Mouse (Mus musculus) liver, embryonic 14.5 days (tissue): ENCODE measurements around the gene Acvr1.

Source experiments
- CTCF ChIP-seq: IDR thresholded peaks from 2 replicates; pipeline ENCODE4 v1.5.1; 2016; ENCODE audit warnings: antibody characterized with exemption, low read depth, control low read depth
- EP300 ChIP-seq: IDR thresholded peaks from 2 replicates; pipeline ENCODE4 v1.6.1; 2016; ENCODE audit warnings: antibody characterized with exemption, low read depth

- TF ChIP-seq CTCF (no peak), EP300 (no peak)
Measured at GRCm38 (mm10) chr2:58350657-58351056, 216.3 kb downstream of the Acvr1 start.
